10 mouse cellular contexts compared by ENCODE assay signal in the genomic region with DNA sequence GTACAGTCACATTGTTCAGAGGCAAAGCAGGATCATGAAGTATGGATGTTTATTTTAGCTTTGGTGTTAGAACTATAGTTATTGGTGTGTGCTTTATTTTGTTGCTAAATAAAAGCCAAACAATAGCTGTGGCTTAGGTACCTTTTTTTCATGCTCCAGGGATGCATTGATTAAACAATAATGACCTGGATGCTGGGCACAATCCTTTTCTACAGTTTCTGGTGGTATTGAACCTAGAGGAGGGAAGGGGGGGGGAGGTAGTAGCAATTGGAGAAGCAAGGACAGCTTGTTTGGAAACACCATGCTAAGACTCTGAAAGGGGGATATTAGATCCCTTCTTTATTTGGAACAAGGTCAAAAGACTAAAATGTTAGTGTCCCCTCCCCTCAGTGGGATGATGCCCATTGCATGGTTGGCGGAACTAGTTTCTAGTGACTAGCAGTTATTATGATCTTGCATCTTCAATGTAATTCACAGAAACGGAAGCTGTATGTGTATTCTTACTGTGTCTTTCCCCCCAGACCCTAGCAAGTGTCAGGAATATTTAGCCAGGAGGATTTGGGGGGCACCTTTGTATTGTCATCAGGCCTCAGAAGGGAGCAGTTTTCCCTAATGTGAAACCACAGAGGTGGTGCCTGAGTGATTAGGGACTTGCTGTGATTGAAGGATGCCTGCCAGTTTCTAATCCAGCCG. TPM values are rescaled to one million over a fixed set of nuclear protein-coding genes. Genes with fewer than 3 reads are reported as not detected.
A peak's percentile ranks its signal among the peaks of the same experiment; 100 is the strongest.
DNase-seq lines count a peak whose midpoint lies in the region; ATAC-seq lines count a peak whose summit lies in the region.
"Had no signal": no experiment of that assay in that cellular context is flagged by ENCODE, and none has a peak within 500 bp of the region (broad histone marks: within the 10 kb centered on the region; RNA-seq: fewer than 3 reads in every experiment).

No protein-coding gene starts in this region.

- H3K9ac ChIP-seq in heart, embryonic 11.5 days (ENCODE audit: low read depth, low read length) = 0 out of 2 replicates have a peak overlapping the region, but pooled peaks have one; percentile 10
- H3K9ac ChIP-seq in hindbrain, embryonic 14.5 days = peak overlapping the region; percentile 93

- no peaks in the 10 kb centered on the region for H3K9me3 ChIP-seq in heart, embryonic 11.5 days (replicated peaks; ENCODE audit: control insufficient read depth, low read length)
- no peaks in the 10 kb centered on the region for H3K9me3 ChIP-seq in hindbrain, embryonic 14.5 days (ENCODE audit: control insufficient read depth, low read length)

- H3K36me3 ChIP-seq in heart, embryonic 11.5 days (ENCODE audit: control insufficient read depth, insufficient read depth, low read length) = no peaks in the 10 kb centered on the region
- no peaks in the 10 kb centered on the region for H3K36me3 ChIP-seq in hindbrain, embryonic 14.5 days (replicated peaks; ENCODE audit: control insufficient read depth, insufficient read depth)

- H3K27me3 ChIP-seq in heart, embryonic 11.5 days (ENCODE audit: control insufficient read depth, insufficient read depth, low read length) = no peaks in the 10 kb centered on the region
- H3K27me3 ChIP-seq in hindbrain, embryonic 14.5 days (ENCODE audit: control insufficient read depth, insufficient read depth, low read length) = no peaks in the 10 kb centered on the region

- ATAC-seq in heart, embryonic 11.5 days (replicated peaks; ENCODE audit: insufficient number of reproducible peaks, low FRiP score, low TSS enrichment) = no peak
- ATAC-seq in hindbrain, embryonic 14.5 days (ENCODE audit: low FRiP score) = no peak

- 35% methylated on average over 3 of the region's 3 CpGs for WGBS in heart, embryonic 11.5 days (ENCODE audit: insufficient replicate concordance)
- WGBS in hindbrain, embryonic 14.5 days = 17% methylated on average over 3 of the region's 3 CpGs

- H3K27ac ChIP-seq in heart, embryonic 11.5 days (ENCODE audit: low read depth, low read length) = no peak overlapping the region
- peak overlapping the region; percentile 99 for H3K27ac ChIP-seq in hindbrain, embryonic 14.5 days

- H3K4me3 ChIP-seq in heart, embryonic 11.5 days (ENCODE audit: low read depth, low read length) = peak overlapping the region; percentile 58
- peak overlapping the region; percentile 70 for H3K4me3 ChIP-seq in hindbrain, embryonic 14.5 days (replicated peaks; ENCODE audit: low read length)

- H3K4me2 ChIP-seq in heart, embryonic 11.5 days = peak overlapping the region; percentile 67
- peak overlapping the region; percentile 71 for H3K4me2 ChIP-seq in hindbrain, embryonic 14.5 days (replicated peaks)

- H3K4me1 ChIP-seq in heart, embryonic 11.5 days (ENCODE audit: control insufficient read depth, insufficient read depth, low read length) = peaks cover 7% of the 10 kb centered on the region; the same call in 1 of the 2 replicates
- H3K4me1 ChIP-seq in hindbrain, embryonic 14.5 days (replicated peaks; ENCODE audit: control insufficient read depth, insufficient read depth, low read length) = peaks cover 27% of the 10 kb centered on the region

- DNase-seq in heart, adult 8-10 months (ENCODE audit: low spot score) = no peak
- peak; percentile 45 for DNase-seq in embryo, embryonic 10.5 days (ENCODE audit: low spot score)
- no peak for DNase-seq in hindbrain, embryonic 14.5 days (ENCODE audit: low spot score)
- peak; percentile 30 for DNase-seq in neural tube, embryonic 10.5 days (ENCODE audit: extremely low spot score, low spot score)
- DNase-seq in adrenal gland, postnatal 10 days = no peak
- no peak for DNase-seq in testis, postnatal 10 days (ENCODE audit: low spot score)
- no peak for DNase-seq in testis, postnatal 14 days (ENCODE audit: low spot score)
- DNase-seq: adrenal gland, postnatal 25 days; gastrocnemius, postnatal 36 days had no signal

RNA-seq across cellular contexts. Expression of a gene that starts 1.0 kb away (rescaled TPM):
- 5.2 TPM in 2 replicates for polyA plus RNA-seq in heart, embryonic 11.5 days (2014; fragmentation: Nextera tagmentation; extraction: Ambion mirVana)
- 1 to 10 TPM; 2.3 to 2.5 (median 2.3) TPM for total RNA-seq in heart, adult 8-10 months (2022)
- 31.9 and 34.2 TPM in 2 replicates for polyA plus RNA-seq in hindbrain, embryonic 14.5 days (2014; fragmentation: Nextera tagmentation; extraction: Ambion mirVana)
- 1 to 10 TPM; 4.6 to 8.5 TPM for total RNA-seq in adrenal gland, postnatal 10 days (2021)

Comparison
In these comparisons a context has a peak if more than half of its experiments do, and no peak if none do; other contexts are left out.
1. DNase-seq: peak in embryo, embryonic 10.5 days (single experiment) and neural tube, embryonic 10.5 days (single experiment); none in heart, adult 8-10 months (single experiment), hindbrain, embryonic 14.5 days (single experiment), adrenal gland, postnatal 10 days (single experiment), testis, postnatal 10 days (single experiment) and testis, postnatal 14 days (single experiment).